Mouse (Mus musculus): Measurements from ENCODE around the gene Calhm6. TPM values are rescaled to one million over a fixed set of nuclear protein-coding genes. Genes with fewer than 3 reads are reported as not detected.

Calhm6 gene
- polyA plus RNA-seq, 3 experiments from 2014 or later, result 30.6 to 42.2 (median 39.7) TPM

GRCm38 (mm10) chr10:34096418-34096883 lies 31.3 kb downstream of the Calhm6 start, which contains the start of gene Calhm5:
Gene Calhm5, minus strand, starts transcription at chr10:34096519.
- ATAC-seq, result peak; percentile 59

DNA sequence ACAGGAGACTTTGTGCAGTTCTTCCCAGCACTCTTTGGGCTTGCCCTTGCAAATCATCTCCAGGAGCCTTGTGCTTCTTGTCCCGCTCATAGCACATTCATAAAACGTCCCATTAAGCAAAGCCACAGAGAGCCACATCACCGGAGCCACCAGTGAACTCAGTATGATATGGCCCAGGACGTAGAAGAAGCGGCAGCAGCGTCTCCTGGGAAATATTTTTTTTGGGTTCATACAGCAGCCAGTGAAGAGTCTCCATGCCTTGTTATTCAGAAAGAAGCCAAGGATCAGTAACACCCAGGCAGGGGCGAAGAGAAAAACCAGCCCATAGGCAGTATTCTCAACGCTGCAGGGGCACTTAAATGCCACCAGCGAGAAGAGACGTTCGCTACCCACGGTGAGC lies 31.8 kb downstream of the Calhm6 start:
- no peak for ATAC-seq

GRCm38 (mm10) chr10:34095147-34095546 lies 32.6 kb downstream of the Calhm6 start:
- no peak for ATAC-seq

DNA sequence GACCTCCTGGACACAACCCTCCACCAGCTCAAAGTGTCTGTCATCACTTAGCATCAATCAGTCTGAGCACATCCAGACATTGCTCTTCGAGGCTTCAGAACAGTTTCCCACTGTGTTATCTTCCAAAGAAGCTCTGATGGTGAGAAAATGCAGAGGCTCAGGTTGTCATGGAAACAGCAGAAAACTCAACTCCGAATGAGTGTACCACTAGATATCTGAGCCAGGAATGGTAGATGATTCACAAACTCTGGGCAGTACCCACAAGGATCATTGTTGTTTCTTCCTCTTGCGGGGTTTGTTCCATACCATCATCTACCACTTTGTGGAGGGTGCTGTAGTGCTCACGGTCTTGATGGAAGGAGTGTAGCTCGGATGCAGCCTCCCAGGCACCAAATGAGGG lies 35.9 kb downstream of the Calhm6 start:
- ATAC-seq, result no peak

- no peak for ATAC-seq
Measured at GRCm38 (mm10) chr10:34090481-34090880, 37.3 kb downstream of the Calhm6 start.

DNA sequence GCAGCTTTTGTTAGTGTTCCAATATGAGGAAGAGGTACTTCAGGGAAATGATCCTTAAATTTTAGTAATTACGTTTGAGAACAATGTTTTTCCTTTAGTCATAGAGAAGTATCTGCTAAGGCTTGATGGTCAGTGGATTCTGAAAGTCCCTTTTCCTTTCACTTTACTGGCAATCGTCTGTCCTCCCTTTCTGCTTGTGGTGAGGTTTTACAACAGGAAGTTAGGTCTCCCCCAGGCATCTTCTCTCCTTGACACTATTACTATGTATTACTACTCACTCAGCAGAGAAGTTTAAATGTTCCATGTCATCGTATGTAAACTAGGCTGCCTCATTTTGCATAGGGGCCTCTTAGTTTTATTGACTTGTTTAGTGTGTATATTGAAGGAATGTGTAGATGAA lies 38.3 kb downstream of the Calhm6 start:
- ATAC-seq, result no peak

- ATAC-seq, result no peak
Measured at GRCm38 (mm10) chr10:34088515-34088914, 39.3 kb downstream of the Calhm6 start.

GRCm38 (mm10) chr10:34086514-34086913 lies 41.3 kb downstream of the Calhm6 start:
- ATAC-seq, result no peak

Other genes starting within 250 kb of the Calhm6 start
- under 1 TPM in 2 of 3 experiments, not detected in 1; 0.16 to 0.17 TPM for gene Rsph4a, start 222.9 kb downstream of the Calhm6 start, polyA plus RNA-seq (2017; shearing (Covaris generic))
- gene Zup1, start 176.7 kb downstream of the Calhm6 start, polyA plus RNA-seq (2017; shearing (Covaris generic)), result 10 to 100 TPM; 59.3 to 86.4 (median 70.5) TPM
- gene Rwdd1, start 108.4 kb downstream of the Calhm6 start, polyA plus RNA-seq (2017; shearing (Covaris generic)), result 100 to 1,000 TPM in 1 of 3 experiments, 10 to 100 TPM in 2; 59.6 to 140 (median 87.0) TPM
- not detected for gene Trappc3l, start 90.4 kb downstream of the Calhm6 start, polyA plus RNA-seq (2017; shearing (Covaris generic))
- not detected for gene Calhm4, start 83.7 kb downstream of the Calhm6 start, polyA plus RNA-seq (2017; shearing (Covaris generic))
- not detected for gene Calhm5, start 31.5 kb downstream of the Calhm6 start, polyA plus RNA-seq (2017; shearing (Covaris generic))
- 1 to 10 TPM; 1.0 to 3.3 (median 2.4) TPM for gene Dse, start 79.7 kb upstream of the Calhm6 start, polyA plus RNA-seq (2017; shearing (Covaris generic))
- gene Tspyl1, start 154.2 kb upstream of the Calhm6 start, polyA plus RNA-seq (2017; shearing (Covaris generic)), result 10 to 100 TPM; 36.1 to 49.1 (median 40.1) TPM
- gene Tspyl4, start 169.5 kb upstream of the Calhm6 start, polyA plus RNA-seq (2017; shearing (Covaris generic)), result 10 to 100 TPM; 11.8 to 18.2 (median 16.2) TPM

Measured in inflammation-experienced regulatory T-cells, adult 6 months (primary cell).